Mouse (Mus musculus) midbrain, embryonic 12.5 days (tissue): Measurements from ENCODE around the gene Degs1. TPM values are rescaled to one million over a fixed set of nuclear protein-coding genes. Genes with fewer than 3 reads are reported as not detected.

Source experiments
- ATAC-seq: fragments of 200-750 bp; cut with Nextera tagmentation; 2 replicates; pipeline ENCODE4 v1.8.0; 2017; ENCODE audit warnings: low read depth, moderate TSS enrichment, moderate library complexity; ENCODE audit not compliant: low FRiP score
- H3K27ac ChIP-seq: fragments of 300-500 bp; sonication (generic); replicated peaks from 2 replicates; pipeline ENCODE4 v1.5.1; 2016; ENCODE audit warnings: mild to moderate bottlenecking
- H3K27me3 ChIP-seq: fragments of 300-500 bp; sonication (generic); 2 replicates; pipeline ENCODE4 v1.6.1; 2016; ENCODE audit warnings: mild to moderate bottlenecking
- H3K36me3 ChIP-seq: fragments of 300-500 bp; sonication (generic); 2 replicates; pipeline ENCODE4 v1.6.1; 2016
- H3K4me1 ChIP-seq: fragments of 300-500 bp; sonication (generic); 2 replicates; pipeline ENCODE4 v1.6.1; 2016
- H3K4me2 ChIP-seq: fragments of 300-500 bp; sonication (generic); replicated peaks from 2 replicates; pipeline ENCODE4 v1.6.1; 2016; ENCODE audit warnings: mild to moderate bottlenecking, moderate library complexity
- H3K4me3 ChIP-seq: fragments of 300-500 bp; sonication (generic); 2 replicates; pipeline ENCODE4 v1.5.1; 2016; ENCODE audit warnings: mild to moderate bottlenecking
- H3K9ac ChIP-seq: fragments of 300-500 bp; sonication (generic); replicated peaks from 2 replicates; pipeline ENCODE4 v1.6.1; 2016; ENCODE audit warnings: mild to moderate bottlenecking, moderate library complexity
- H3K9me3 ChIP-seq: fragments of 300-500 bp; sonication (generic); 2 replicates; pipeline ENCODE4 v1.6.1; 2016; ENCODE audit warnings: mild to moderate bottlenecking
- WGBS: fragments of 180-500 bp; shearing (Covaris S2); methylation state at CpG from one replicate; pipeline ENCODE4 v1.1.7; 2016; 5-methylcytosine and 5-hydroxymethylcytosine counted together
- polyA plus RNA-seq: library from polyadenylated mRNA; unstranded; fragments of >200 nt; fragmentation: Nextera tagmentation; extraction: Ambion mirVana; gene quantifications from 2 replicates; pipeline ENCODE4 v1.2.1, GENCODE M21; 2016

The Degs1 gene
- polyA plus RNA-seq, 1 experiment from 2014 or later: 62.3 TPM

GRCm38 (mm10) chr1:182250734-182251133 lies 31.9 kb downstream of the Degs1 start:
- H3K9ac ChIP-seq: no peak overlapping the region
- H3K36me3 ChIP-seq: no peaks in the 10 kb centered on the region
- 84% methylated on average over 4 of the region's 4 CpGs for WGBS
- ATAC-seq: no peak
- H3K4me3 ChIP-seq: no peak overlapping the region
- H3K4me2 ChIP-seq: no peak overlapping the region
- H3K4me1 ChIP-seq: peaks cover 9% of the 10 kb centered on the region
- H3K9me3 ChIP-seq: no peaks in the 10 kb centered on the region
- peaks cover 47% of the 10 kb centered on the region for H3K27me3 ChIP-seq
- no peak overlapping the region for H3K27ac ChIP-seq

- 66% methylated on average over 8 of the region's 8 CpGs for WGBS
Measured at GRCm38 (mm10) chr1:182249298-182249697, 33.3 kb downstream of the Degs1 start.

GRCm38 (mm10) chr1:182245003-182245402 lies 37.6 kb downstream of the Degs1 start:
- Histone ChIP-seq H3K9ac (no peak overlapping the region), H3K27me3 (peaks cover 16% of the 10 kb centered on the region), H3K9me3 (no peaks in the 10 kb centered on the region), H3K36me3 (no peaks in the 10 kb centered on the region), H3K4me3 (no peak overlapping the region), H3K27ac (no peak overlapping the region), H3K4me2 (no peak overlapping the region), H3K4me1 (peaks cover 2% of the 10 kb centered on the region; the same call in 1 of the 2 replicates)
- ATAC-seq: no peak
- 93% methylated on average over 5 of the region's 5 CpGs for WGBS

More at GRCm38 (mm10) chr1:182249298-182249697, 33.3 kb downstream of the Degs1 start:
- Histone ChIP-seq H3K9ac (no peak overlapping the region), H3K9me3 (no peaks in the 10 kb centered on the region), H3K27ac (no peak overlapping the region), H3K36me3 (no peaks in the 10 kb centered on the region), H3K4me2 (no peak overlapping the region), H3K4me1 (peaks cover 9% of the 10 kb centered on the region), H3K4me3 (no peak overlapping the region), H3K27me3 (peaks cover 33% of the 10 kb centered on the region)
- ATAC-seq: no peak

- 77% methylated on average over 7 of the region's 7 CpGs for WGBS
Measured at GRCm38 (mm10) chr1:182238056-182238703, 44.4 kb downstream of the Degs1 start.

GRCm38 (mm10) chr1:182237386-182237785 lies 45.2 kb downstream of the Degs1 start:
- Histone ChIP-seq H3K27ac (no peak overlapping the region), H3K4me1 (no peaks in the 10 kb centered on the region), H3K4me2 (no peak overlapping the region), H3K9me3 (no peaks in the 10 kb centered on the region), H3K27me3 (no peaks in the 10 kb centered on the region), H3K4me3 (no peak overlapping the region), H3K36me3 (no peaks in the 10 kb centered on the region), H3K9ac (no peak overlapping the region)
- WGBS: 85% methylated on average over 1 of the region's 1 CpGs
- no peak for ATAC-seq

More at GRCm38 (mm10) chr1:182238056-182238703, 44.4 kb downstream of the Degs1 start:
- Histone ChIP-seq H3K4me2 (no peak overlapping the region), H3K9ac (no peak overlapping the region), H3K9me3 (no peaks in the 10 kb centered on the region), H3K27me3 (no peaks in the 10 kb centered on the region), H3K4me3 (no peak overlapping the region), H3K4me1 (no peaks in the 10 kb centered on the region), H3K36me3 (no peaks in the 10 kb centered on the region), H3K27ac (no peak overlapping the region)
- ATAC-seq: no peak

- Histone ChIP-seq H3K9me3 (0 out of 2 replicates have a peak, but pooled peaks cover 3% of the 10 kb centered on the region), H3K4me2 (no peak overlapping the region), H3K27me3 (no peaks in the 10 kb centered on the region), H3K27ac (no peak overlapping the region), H3K36me3 (no peaks in the 10 kb centered on the region), H3K4me3 (no peak overlapping the region), H3K4me1 (no peaks in the 10 kb centered on the region), H3K9ac (no peak overlapping the region)
- ATAC-seq: no peak
- 90% methylated on average over 4 of the region's 4 CpGs for WGBS
Measured at GRCm38 (mm10) chr1:182235174-182235573, 47.4 kb downstream of the Degs1 start.

- H3K36me3 ChIP-seq: no peaks in the 10 kb centered on the region
Measured at GRCm38 (mm10) chr1:182229381-182229780, 53.2 kb downstream of the Degs1 start.

GRCm38 (mm10) chr1:182227141-182227963 lies 55.3 kb downstream of the Degs1 start:
- 69% methylated on average over 12 of the region's 12 CpGs for WGBS

More at GRCm38 (mm10) chr1:182229381-182229780, 53.2 kb downstream of the Degs1 start:
- Histone ChIP-seq H3K9me3 (0 out of 2 replicates have a peak, but pooled peaks cover 3% of the 10 kb centered on the region), H3K27me3 (no peaks in the 10 kb centered on the region), H3K4me1 (no peaks in the 10 kb centered on the region), H3K4me2 (no peak overlapping the region), H3K27ac (no peak overlapping the region), H3K9ac (no peak overlapping the region), H3K4me3 (no peak overlapping the region)
- ATAC-seq: no peak
- WGBS: 97% methylated on average over 4 of the region's 4 CpGs

GRCm38 (mm10) chr1:182226261-182226660 lies 56.3 kb downstream of the Degs1 start:
- Histone ChIP-seq H3K4me1 (no peaks in the 10 kb centered on the region), H3K4me2 (no peak overlapping the region), H3K27ac (no peak overlapping the region), H3K4me3 (no peak overlapping the region), H3K9me3 (0 out of 2 replicates have a peak, but pooled peaks cover 3% of the 10 kb centered on the region), H3K9ac (no peak overlapping the region), H3K27me3 (no peaks in the 10 kb centered on the region), H3K36me3 (no peaks in the 10 kb centered on the region)
- 87% methylated on average over 9 of the region's 9 CpGs for WGBS
- no peak for ATAC-seq

More at GRCm38 (mm10) chr1:182227141-182227963, 55.3 kb downstream of the Degs1 start:
- no peak overlapping the region for H3K4me3 ChIP-seq
- ATAC-seq: no peak
- 0 out of 2 replicates have a peak, but pooled peaks cover 3% of the 10 kb centered on the region for H3K9me3 ChIP-seq
- H3K36me3 ChIP-seq: no peaks in the 10 kb centered on the region
- H3K4me2 ChIP-seq: no peak overlapping the region
- H3K27ac ChIP-seq: no peak overlapping the region
- H3K4me1 ChIP-seq: no peaks in the 10 kb centered on the region
- no peaks in the 10 kb centered on the region for H3K27me3 ChIP-seq
- no peak overlapping the region for H3K9ac ChIP-seq

Other genes starting within 250 kb of the Degs1 start
- 143 and 146 TPM in 2 replicates for gene Srp9, start 158.1 kb downstream of the Degs1 start, polyA plus RNA-seq
- not detected in 2 replicates for gene Vmn1r1, start 118.3 kb downstream of the Degs1 start, polyA plus RNA-seq
- 32.9 and 36.4 TPM in 2 replicates for gene Fbxo28, start 58.8 kb upstream of the Degs1 start, polyA plus RNA-seq
- gene Trp53bp2, start 126.4 kb upstream of the Degs1 start, polyA plus RNA-seq: 29.6 and 35.2 TPM in 2 replicates
- 104 and 111 TPM in 2 replicates for gene Capn2, start 234.8 kb upstream of the Degs1 start, polyA plus RNA-seq